Mouse (Mus musculus): Measurements from ENCODE around the gene Usp43. TPM values are rescaled to one million over a fixed set of nuclear protein-coding genes. Genes with fewer than 3 reads are reported as not detected.

Usp43 gene
- polyA plus RNA-seq (2012; rRNA removed): 3.7 and 5.2 TPM in 2 replicates

DNA sequence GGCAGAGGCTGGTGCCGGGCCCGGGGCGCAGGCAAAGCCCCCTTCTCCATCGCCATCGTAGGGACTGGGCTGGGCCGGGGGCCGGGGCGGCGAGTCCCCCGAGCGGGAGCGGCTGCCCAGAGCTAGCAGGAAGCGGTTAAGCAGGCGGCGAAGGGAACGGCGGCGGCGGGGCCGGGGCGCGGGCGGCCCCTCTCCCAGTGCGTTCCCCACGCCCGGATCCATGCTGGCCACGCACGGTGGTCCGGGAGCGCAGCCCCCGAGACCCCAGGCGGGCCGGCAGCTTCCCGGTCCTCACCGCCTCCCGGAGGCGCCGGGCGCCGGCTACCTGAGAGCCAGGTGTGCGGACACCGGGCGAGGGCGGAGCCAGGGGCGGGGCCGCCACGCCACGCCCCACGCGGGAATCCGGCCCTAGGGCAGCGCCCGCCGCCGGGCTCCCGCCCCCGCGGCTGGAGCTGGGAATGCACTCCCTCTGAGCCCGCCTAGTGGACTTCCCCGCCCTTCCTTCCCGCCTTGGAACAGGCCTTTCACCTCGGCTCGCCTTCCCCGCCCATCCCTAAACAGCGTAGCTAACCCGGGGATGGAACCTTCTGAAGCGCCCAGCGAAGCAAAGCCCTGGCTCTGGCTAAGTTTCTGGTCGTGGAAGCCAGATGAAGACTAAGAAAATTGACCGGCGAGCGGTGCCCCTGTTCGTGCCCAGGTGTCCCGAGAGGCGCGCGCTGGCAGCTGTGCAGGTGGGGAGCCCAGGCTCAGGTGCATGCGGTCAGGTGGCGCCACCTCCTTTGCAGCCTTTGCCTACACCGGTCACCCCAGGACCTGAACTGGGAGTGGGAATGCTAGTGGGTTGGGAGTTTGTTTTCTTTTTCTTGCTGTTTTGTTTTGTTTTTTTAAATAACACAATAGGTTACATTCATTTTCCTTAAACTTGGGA lies at the start of gene Usp43:
Usp43 (minus strand) TSS at position 327 of the 928 bp plus-strand sequence.

GRCm38 (mm10) chr11:67965905-67966878 lies 44.2 kb upstream of the Usp43 start, which contains the start of gene Stx8:
Gene Stx8 (plus strand): TSS chr11:67966193.

DNA sequence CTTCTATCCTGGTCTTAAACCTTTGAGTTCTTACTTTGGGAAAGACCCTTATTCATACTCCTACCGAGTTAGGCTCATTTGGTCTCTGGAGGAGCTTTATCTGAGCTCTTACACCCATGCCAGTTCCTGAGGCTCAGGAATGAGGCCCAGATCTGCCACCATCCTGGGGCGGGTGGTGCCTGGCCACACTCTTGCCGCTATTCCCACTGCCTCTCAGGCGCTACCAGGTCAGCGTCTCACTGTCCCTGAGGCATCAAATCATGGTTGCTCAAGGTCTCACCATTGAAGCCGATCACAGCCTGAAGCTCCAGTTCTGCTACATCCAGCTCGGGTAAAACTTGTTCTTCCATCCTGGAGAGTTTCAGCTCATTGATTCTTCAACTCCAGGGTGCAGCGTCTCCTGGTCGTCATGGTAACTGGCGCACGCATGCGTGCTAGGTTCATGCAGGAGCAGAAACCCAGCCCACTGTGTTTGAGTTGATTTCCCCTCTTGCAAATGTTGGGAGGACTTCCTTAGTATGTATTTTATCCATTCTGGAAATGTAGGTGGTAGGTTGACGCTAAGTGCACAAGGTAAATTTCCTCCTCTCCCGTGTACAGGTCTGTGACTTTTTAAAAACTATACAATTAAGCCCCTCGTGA lies 43.4 kb upstream of the Usp43 start, which contains the start of gene Cfap52:
Cfap52 (minus strand) TSS at position 410 of the 642 bp plus-strand sequence.

Other genes starting within 250 kb of the Usp43 start
- 0.08 TPM in 1 of 2 replicates, not detected in the other for gene Rcvrn, start 226.8 kb downstream of the Usp43 start, polyA plus RNA-seq (2012; rRNA removed)
- gene Glp2r, start 151.0 kb downstream of the Usp43 start, polyA plus RNA-seq (2012; rRNA removed): 0.26 and 0.29 TPM in 2 replicates
- gene Gsg1l2, start 147.5 kb downstream of the Usp43 start, polyA plus RNA-seq (2012; rRNA removed): not detected in 2 replicates
- 0.19 and 0.68 TPM in 2 replicates for gene Dhrs7c, start 124.0 kb downstream of the Usp43 start, polyA plus RNA-seq (2012; rRNA removed)
- gene Cfap52, start 43.5 kb upstream of the Usp43 start, polyA plus RNA-seq (2012; rRNA removed): not detected in 2 replicates
- 0.77 and 1.2 TPM in 2 replicates for gene Stx8, start 44.0 kb upstream of the Usp43 start, polyA plus RNA-seq (2012; rRNA removed)

All from stomach, adult 2 months (tissue).